Mouse (Mus musculus): Measurements from ENCODE around the gene Zfp146.
A peak's percentile ranks its signal among the peaks of the same experiment; 100 is the strongest.
"Not testable (repeated sequence)": the region's sequence is repeated elsewhere in the genome, so short reads cannot be mapped to it uniquely, and the experiment has no call there.

Zfp146 gene

GRCm38 (mm10) chr7:30192088-30192487 is 22.5 kb upstream of the Zfp146 start:
- DNase-seq (ENCODE audit: low read depth, low spot score) = no peak

GRCm38 (mm10) chr7:30189116-30189491 is 19.6 kb upstream of the Zfp146 start:
- peak; percentile 91 for DNase-seq (ENCODE audit: low read depth, low spot score)

- peak; percentile 75 for DNase-seq (ENCODE audit: low read depth, low spot score)
These were observed 19.0 kb upstream of the Zfp146 start for GRCm38 (mm10) chr7:30188344-30189115.

- no peak for DNase-seq (ENCODE audit: low read depth, low spot score)
These were observed 15.2 kb upstream of the Zfp146 start for GRCm38 (mm10) chr7:30184641-30185348.

GRCm38 (mm10) chr7:30183879-30184289 is 14.3 kb upstream of the Zfp146 start, which contains the start of gene Cox7a1:
Cox7a1 (plus strand) TSS chr7:30184144.
- DNase-seq (ENCODE audit: low read depth, low spot score) = peak; percentile 97

GRCm38 (mm10) chr7:30183189-30183588 is 13.6 kb upstream of the Zfp146 start:
- not testable (repeated sequence) for DNase-seq (ENCODE audit: low read depth, low spot score)

- not testable (repeated sequence) for DNase-seq (ENCODE audit: low read depth, low spot score)
These were observed 12.4 kb upstream of the Zfp146 start for GRCm38 (mm10) chr7:30181929-30182328.

- peak; percentile 81 for DNase-seq (ENCODE audit: low read depth, low spot score)
These were observed 11.8 kb upstream of the Zfp146 start for GRCm38 (mm10) chr7:30181308-30181707.

- DNase-seq (ENCODE audit: low read depth, low spot score) = no peak
These were observed 8.7 kb upstream of the Zfp146 start for GRCm38 (mm10) chr7:30178256-30178655.

GRCm38 (mm10) chr7:30176474-30176873 is 6.9 kb upstream of the Zfp146 start:
- no peak for DNase-seq (ENCODE audit: low read depth, low spot score)

GRCm38 (mm10) chr7:30170283-30170951 is 867 bp upstream of the Zfp146 start:
- DNase-seq (ENCODE audit: low read depth, low spot score) = no peak

GRCm38 (mm10) chr7:30168914-30169582 is 502 bp downstream of the Zfp146 start:
- DNase-seq (ENCODE audit: low read depth, low spot score) = no peak

- no peak for DNase-seq (ENCODE audit: low read depth, low spot score)
These were observed 4.8 kb downstream of the Zfp146 start for GRCm38 (mm10) chr7:30164745-30165144.

- peak; percentile 27 for DNase-seq (ENCODE audit: low read depth, low spot score)
These were observed 6.4 kb downstream of the Zfp146 start for GRCm38 (mm10) chr7:30163113-30163512.

- DNase-seq (ENCODE audit: low read depth, low spot score) = peak; percentile 95
These were observed 14.0 kb downstream of the Zfp146 start for GRCm38 (mm10) chr7:30155507-30155906.

GRCm38 (mm10) chr7:30154040-30154439 is 15.5 kb downstream of the Zfp146 start:
- DNase-seq (ENCODE audit: low read depth, low spot score) = peak; percentile 56

- no peak for DNase-seq (ENCODE audit: low read depth, low spot score)
These were observed 22.5 kb downstream of the Zfp146 start for GRCm38 (mm10) chr7:30147011-30147410.

GRCm38 (mm10) chr7:30143555-30144209 is 25.9 kb downstream of the Zfp146 start:
- DNase-seq (ENCODE audit: low read depth, low spot score) = peak; percentile 96

- DNase-seq (ENCODE audit: low read depth, low spot score) = no peak
These were observed 26.4 kb downstream of the Zfp146 start for GRCm38 (mm10) chr7:30143170-30143554.

- no peak for DNase-seq (ENCODE audit: low read depth, low spot score)
These were observed 32.7 kb downstream of the Zfp146 start for GRCm38 (mm10) chr7:30136826-30137225.

GRCm38 (mm10) chr7:30132396-30132795 is 37.2 kb downstream of the Zfp146 start:
- DNase-seq (ENCODE audit: low read depth, low spot score) = peak; percentile 69

All from ES-CJ7 (cell line).